Mouse (Mus musculus) gastrocnemius, adult 18-20 months (tissue): ENCODE measurements around the gene Plcd3. TPM values are rescaled to one million over a fixed set of nuclear protein-coding genes. Genes with fewer than 3 reads are reported as not detected.

Experiments
- DNase-seq: peaks from one replicate; pipeline ENCODE4 v3.0.0; 2021; ENCODE audit warnings: low spot score
- total RNA-seq, 2 experiments: library from RNA; stranded (reverse); gene quantifications; 2 replicates each; pipeline ENCODE4 v1.2.3; 2021

Gene Plcd3
- total RNA-seq, 2 experiments from 2014 or later = 6.9 to 9.4 TPM

DNA sequence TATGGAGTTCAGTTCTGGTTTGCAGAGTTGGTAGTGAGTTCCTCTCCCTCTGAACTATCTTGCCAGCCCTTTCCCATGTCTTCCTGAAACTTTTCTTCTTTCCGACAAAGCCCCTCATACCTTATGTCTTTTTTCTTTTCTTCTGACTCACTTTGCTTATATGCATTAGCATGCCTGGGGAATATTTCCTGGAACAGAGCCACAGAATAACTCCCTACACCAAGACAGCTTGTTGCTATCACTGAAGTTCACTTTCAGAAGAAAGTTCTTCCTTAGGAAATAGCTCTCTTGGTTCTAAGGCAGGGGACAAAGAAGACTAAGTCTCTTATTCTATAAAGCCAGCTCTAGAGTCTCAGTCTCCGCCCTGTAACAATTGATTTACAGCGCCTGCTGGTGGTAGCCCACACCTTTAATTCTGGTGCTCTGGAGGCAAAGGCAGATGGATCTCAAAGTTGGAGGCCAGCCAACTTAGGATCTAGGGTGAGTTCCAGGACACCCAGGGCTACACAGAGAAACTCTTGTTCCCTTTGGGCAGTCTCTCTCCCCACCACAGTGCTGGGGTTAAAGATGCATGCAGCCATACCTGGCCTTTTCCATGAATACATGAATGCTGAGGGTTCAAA is 80.6 kb downstream of the Plcd3 start:
- DNase-seq = no peak

Other genes with a start within 250 kb of the Plcd3 start
- 10 to 100 TPM; 24.5 to 24.7 TPM for gene Eftud2, start 220.7 kb downstream of the Plcd3 start, total RNA-seq
- gene Ccdc103, start 220.5 kb downstream of the Plcd3 start, total RNA-seq = not detected
- gene Fam187a, start 216.5 kb downstream of the Plcd3 start, total RNA-seq = not detected
- gene Gfap, start 200.7 kb downstream of the Plcd3 start, total RNA-seq = not detected
- gene Kif18b, start 176.5 kb downstream of the Plcd3 start, total RNA-seq = not detected
- gene C1ql1, start 155.0 kb downstream of the Plcd3 start, total RNA-seq = not detected
- 10 to 100 TPM; 48.5 to 48.7 TPM for gene Nmt1, start 73.5 kb downstream of the Plcd3 start, total RNA-seq
- gene Dcakd, start 73.3 kb downstream of the Plcd3 start, total RNA-seq = 10 to 100 TPM; 15.2 to 20.3 TPM
- gene Acbd4, start within 50 bp of the Plcd3 start, total RNA-seq = 10 to 100 TPM; 36.1 to 38.9 TPM
- 10 to 100 TPM; 23.3 to 23.6 TPM for gene Hexim1, start 14.6 kb upstream of the Plcd3 start, total RNA-seq
- gene Hexim2, start 30.8 kb upstream of the Plcd3 start, total RNA-seq = 1 to 10 TPM; 3.3 to 4.4 TPM
- 1 to 10 TPM; 5.1 to 8.1 TPM for gene Fmnl1, start 69.4 kb upstream of the Plcd3 start, total RNA-seq
- gene 1700023F06Rik, start 106.9 kb upstream of the Plcd3 start, total RNA-seq = not detected
- not detected for gene Spata32, start 116.8 kb upstream of the Plcd3 start, total RNA-seq
- 1 to 10 TPM; 3.2 to 4.0 TPM for gene Map3k14, start 165.8 kb upstream of the Plcd3 start, total RNA-seq